Mouse (Mus musculus): ENCODE measurements at regions not wholly inside any gene's neighbourhood (a gene's known extent, or its start where the extent isn't known, plus 50 kb on each side); places are given as distances from the start of the nearest gene placed in this dataset.

DNA sequence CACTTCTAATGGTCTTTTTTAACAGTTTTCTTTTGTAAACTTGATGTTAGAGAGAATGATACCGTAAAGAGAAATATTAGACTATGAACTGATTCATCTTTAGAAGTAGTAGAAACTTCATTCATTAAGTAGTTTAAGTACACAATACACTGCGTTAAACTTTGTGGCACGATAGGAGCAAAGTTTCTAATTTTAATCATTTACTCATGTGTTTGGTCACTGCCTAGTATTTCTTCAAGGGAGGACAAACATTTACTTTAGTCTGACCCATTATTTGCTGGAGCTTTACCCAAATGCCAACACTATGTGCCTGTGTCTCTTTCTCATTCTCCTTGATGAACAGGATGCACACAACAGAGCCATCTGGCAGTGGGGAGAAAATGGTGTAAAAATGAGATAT, 200.6 kb downstream of the Chm start:
- no peak for DNase-seq (ENCODE audit: low spot score in 2 of 2)

DNA sequence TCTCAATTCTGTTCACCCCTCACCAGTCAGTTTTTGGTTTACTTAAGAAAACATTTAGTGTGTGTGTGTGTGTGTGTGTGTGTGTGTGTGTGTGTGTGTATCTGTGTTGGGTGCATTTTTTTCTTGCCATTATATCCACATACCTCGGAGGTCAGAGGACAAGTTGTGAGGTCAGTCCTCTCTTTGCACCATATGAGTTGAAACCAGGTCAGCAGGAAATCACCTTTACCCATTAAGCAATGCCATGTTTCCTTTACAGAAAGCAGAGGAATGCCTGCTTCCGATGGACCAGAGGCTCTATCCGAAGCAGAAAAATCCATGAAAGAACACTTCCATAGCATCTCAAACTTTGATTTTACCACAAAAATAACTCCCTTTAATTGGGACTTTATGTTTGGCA, 201.2 kb downstream of the Chm start:
- no peak for DNase-seq (ENCODE audit: low spot score in 2 of 2)

DNA sequence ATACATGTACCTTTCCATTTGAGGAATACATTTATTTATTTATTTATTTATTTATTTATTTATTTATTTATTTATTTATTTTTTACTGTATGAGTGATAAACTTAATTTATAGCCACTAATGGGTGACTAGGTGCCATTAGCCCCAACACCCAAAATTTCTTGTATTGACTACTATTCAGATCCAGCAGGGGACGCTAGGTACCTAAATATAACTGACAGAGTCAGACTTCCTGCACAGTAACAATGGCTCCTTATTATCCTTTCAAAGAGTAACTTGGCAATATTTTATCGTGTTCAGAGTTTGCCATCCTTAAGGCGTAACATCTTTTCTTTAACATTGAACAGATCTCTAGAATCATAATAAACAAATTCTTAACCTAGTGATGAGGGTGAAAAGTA, 206.7 kb downstream of the Chm start:
- no peak for DNase-seq (ENCODE audit: low spot score in 2 of 2)

DNA sequence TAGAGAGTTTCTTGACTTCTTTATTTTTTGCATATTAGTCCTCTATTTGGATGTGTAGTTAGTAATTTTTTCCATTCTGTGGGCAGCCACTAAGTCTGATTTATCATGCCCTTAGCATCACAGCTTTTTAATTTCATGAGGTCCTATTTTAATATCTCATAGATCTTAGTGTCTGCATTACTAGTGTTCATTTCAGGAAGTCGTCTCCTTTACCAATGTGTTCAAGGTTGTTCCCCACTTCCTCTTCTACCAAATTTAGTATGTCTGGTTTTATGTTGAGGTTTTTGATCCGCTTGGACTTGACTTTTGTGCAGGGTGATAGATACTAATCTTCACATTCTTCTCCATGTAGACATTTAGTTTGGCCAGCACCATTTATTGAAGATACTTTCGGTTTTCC, 221.2 kb downstream of the Chm start:
- no peak for DNase-seq (ENCODE audit: low spot score in 2 of 2)

DNA sequence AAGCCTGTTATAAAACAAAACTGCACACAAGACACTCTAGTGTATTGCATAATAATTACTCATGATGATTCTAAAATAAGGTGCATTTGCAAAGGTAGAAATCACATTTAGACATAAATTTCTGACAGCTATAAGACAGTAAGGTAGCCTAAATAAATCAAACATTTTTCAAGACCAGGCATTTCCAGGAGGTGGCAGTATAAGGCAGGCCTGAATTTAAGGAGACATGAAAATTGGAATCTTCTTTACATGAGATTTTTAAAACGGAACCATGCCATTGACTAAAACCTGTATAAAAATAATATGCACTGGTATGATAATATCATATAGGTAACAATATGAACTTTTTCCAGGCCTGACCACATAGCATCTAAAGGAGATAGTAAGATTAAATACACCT, 235.5 kb downstream of the Chm start:
- DNase-seq (ENCODE audit: low spot score in 2 of 2): peak in 1 of 2 experiments; percentile 1

DNA sequence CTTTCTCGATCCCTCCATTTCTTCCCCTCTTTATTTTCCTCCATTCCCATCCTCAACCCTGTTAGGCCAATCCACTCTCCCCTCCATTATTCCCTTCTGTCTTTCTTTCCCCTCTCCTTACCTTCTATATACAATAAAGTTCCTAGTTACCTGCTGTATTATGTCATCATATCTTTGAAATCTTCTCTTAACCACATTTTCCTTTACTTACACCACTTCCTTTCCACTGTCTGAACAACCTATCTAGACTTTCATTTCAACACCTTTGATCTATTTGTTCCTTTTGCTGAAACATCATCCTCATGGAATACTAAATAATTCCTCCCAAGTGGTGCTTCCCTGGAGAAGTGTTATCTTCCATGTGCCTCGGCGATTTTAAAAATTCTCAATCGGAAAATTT, 237.8 kb downstream of the Chm start:
- DNase-seq (ENCODE audit: low spot score in 2 of 2): no peak

DNA sequence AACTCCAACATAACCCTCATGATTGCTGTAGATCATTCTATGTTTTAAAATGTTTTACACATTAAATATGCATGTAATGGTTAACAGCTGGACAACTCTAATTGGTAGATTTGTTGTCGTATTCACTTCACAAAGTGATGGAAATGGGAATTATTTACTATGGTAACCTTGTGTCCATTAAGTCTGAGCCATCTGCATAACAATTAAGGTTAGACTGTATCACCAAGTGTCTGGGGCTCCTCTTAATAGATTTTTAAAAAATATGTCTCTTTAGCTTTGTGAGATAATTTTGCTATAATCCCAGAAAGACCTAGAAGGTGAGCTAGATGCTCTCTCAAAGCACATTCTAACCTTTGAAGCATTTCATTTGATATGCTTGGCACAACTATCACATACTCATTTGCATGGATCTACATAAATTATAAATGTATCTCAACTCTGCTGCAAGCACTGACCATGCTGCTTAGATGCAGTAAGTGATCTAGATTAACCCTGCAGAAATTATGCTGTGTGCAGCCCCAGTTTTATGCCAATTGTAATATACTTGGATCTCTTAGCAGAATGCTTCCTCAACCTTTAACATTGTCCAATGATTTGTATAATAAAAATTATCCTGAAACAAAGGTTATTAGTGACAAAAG, 227.2 kb upstream of the Pof1b start:
- no peak for DNase-seq (ENCODE audit: low spot score in 2 of 2)

DNA sequence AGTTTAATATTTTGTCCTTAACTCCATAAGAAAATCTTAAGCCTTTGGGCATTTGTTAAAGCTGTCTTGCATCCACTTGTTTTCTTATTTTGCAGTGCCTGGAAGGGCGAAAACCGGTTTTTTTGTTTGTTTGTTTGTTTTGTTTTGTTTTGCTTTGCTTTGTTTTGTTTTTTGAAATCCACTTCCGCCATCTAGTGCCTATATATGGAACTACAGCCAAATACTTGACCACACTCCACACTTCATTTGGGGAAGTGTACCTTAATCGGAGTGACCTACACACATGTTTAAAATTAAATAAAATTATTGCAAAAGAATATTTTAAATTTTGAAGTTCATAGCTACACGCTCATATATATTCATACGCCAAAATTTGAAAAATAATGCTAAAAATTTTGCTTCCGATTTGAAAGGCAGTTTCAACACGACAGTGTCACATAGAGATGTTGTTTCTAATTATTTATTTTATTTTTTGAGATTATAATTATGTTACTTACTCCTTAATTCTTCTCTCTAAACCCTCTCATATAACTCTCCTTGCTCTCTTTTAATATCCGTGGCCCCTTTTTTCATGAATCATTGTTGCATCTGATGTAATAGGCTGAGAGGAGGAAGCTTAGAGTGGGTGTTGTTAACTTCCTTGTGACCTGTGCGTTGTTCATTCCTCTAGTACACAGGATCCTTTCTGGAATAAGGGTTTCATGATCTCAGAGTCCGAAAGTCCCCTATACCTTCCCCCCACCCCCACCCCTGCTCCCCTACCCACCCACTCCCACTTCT, 205.4 kb upstream of the Pof1b start:
- no peak for DNase-seq (ENCODE audit: low spot score in 2 of 2)

DNA sequence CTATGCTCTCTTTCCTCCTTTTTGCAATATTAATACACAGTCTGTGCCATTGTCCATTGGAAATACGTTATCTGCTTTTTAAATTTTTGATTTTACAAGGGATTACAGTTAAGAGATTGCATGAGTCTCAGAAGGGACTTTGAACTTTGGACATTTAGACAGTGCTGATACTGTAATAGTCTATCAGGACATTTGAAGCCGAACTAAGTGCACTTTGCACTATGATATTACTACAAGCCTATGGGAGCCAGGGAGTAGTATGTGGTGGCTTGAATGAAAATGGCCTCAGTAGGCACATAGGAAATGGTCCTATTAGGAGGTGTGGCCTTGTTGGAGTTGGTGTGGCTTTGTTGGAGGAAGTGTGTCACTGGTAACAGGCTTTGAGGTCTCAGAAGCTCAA, 188.1 kb upstream of the Pof1b start:
- DNase-seq (ENCODE audit: low spot score in 2 of 2): no peak

Measured in right cerebral cortex, postnatal 36 days (tissue).